Mouse (Mus musculus) embryonic facial prominence, embryonic 11.5 days (tissue): ENCODE measurements around the gene Katnbl1. TPM values are rescaled to one million over a fixed set of nuclear protein-coding genes. Genes with fewer than 3 reads are reported as not detected.

Source experiments
- ATAC-seq: fragments of 200-750 bp; cut with Nextera tagmentation; replicated peaks from 2 replicates; pipeline ENCODE4 v1.8.0; 2017; ENCODE audit warnings: low read depth; ENCODE audit not compliant: insufficient number of reproducible peaks, low FRiP score, low TSS enrichment
- DNase-seq: peaks from one replicate; pipeline ENCODE4 v3.0.0-alpha.2; 2015; ENCODE audit warnings: low spot score
- H3K27ac ChIP-seq: fragments of 300-500 bp; sonication (generic); replicated peaks from 2 replicates; pipeline ENCODE4 v1.5.1; 2014; ENCODE audit warnings: mild to moderate bottlenecking, low read depth, low read length, control low read depth
- H3K27me3 ChIP-seq: fragments of 300-500 bp; sonication (generic); 2 replicates; pipeline ENCODE4 v1.6.1; 2014; ENCODE audit warnings: mild to moderate bottlenecking, low read length, moderate library complexity, mixed read lengths; ENCODE audit not compliant: control insufficient read depth, insufficient read depth
- H3K36me3 ChIP-seq: fragments of 300-500 bp; sonication (generic); replicated peaks from 2 replicates; pipeline ENCODE4 v1.6.1; 2014; ENCODE audit warnings: low read depth, mild to moderate bottlenecking, low read length, moderate library complexity, mixed read lengths; ENCODE audit not compliant: control insufficient read depth, insufficient read depth
- H3K4me1 ChIP-seq: fragments of 300-500 bp; sonication (generic); 2 replicates; pipeline ENCODE4 v1.6.1; 2014; ENCODE audit warnings: low read length, mixed read lengths; ENCODE audit not compliant: control insufficient read depth, insufficient read depth
- H3K4me2 ChIP-seq: fragments of 300-500 bp; sonication (generic); 2 replicates; pipeline ENCODE4 v1.6.1; 2014; ENCODE audit warnings: low read depth, mild to moderate bottlenecking, control low read depth, low read length, moderate library complexity
- H3K4me3 ChIP-seq: fragments of 300-500 bp; sonication (generic); 2 replicates; pipeline ENCODE4 v1.5.1; 2014; ENCODE audit warnings: low read depth, low read length, control low read depth
- H3K9ac ChIP-seq: fragments of 300-500 bp; sonication (generic); replicated peaks from 2 replicates; pipeline ENCODE4 v1.6.1; 2014; ENCODE audit warnings: mild to moderate bottlenecking, control low read depth, low read length
- H3K9me3 ChIP-seq: fragments of 300-500 bp; sonication (generic); replicated peaks from 2 replicates; pipeline ENCODE4 v1.6.1; 2016; ENCODE audit warnings: mild to moderate bottlenecking, low read length, inconsistent platforms, mixed read lengths; ENCODE audit not compliant: control insufficient read depth
- WGBS: fragments of 180-500 bp; shearing (Covaris S2); extraction: QIAGEN DNeasy Blood & Tissue Kit; methylation state at CpG from one replicate; pipeline ENCODE4 v1.1.7; 2014; 5-methylcytosine and 5-hydroxymethylcytosine counted together
- polyA plus RNA-seq: library from polyadenylated mRNA; unstranded; fragments of >200 nt; fragmentation: Nextera tagmentation; extraction: Ambion mirVana; gene quantifications from 2 replicates; pipeline ENCODE4 v1.2.1, GENCODE M21; 2014

Gene Katnbl1
- polyA plus RNA-seq, 1 experiment from 2014 or later = 63.3 TPM

DNA sequence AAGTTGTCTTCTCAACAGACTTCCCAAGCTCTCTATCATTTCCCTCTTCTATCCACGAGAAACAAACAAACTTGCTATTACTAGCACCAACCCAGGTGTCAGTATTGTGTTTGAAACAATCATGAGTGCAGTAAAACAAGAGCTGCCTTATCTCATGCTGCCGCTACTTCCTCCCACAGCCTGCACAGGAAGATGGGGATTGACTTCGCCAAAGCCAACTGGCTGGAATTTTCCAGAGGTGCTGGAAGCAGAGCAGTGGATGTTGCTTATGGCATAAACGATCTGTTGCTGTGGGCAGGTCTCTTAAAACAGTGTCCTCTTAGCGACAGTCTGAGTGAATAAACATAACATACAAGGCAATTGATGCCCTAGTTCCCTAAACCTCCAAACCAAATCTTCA lies 4.4 kb upstream of the Katnbl1 start:
- Histone ChIP-seq H3K9ac (no peak overlapping the region), H3K27ac (no peak overlapping the region), H3K36me3 (no peaks in the 10 kb centered on the region), H3K9me3 (no peaks in the 10 kb centered on the region), H3K27me3 (no peaks in the 10 kb centered on the region), H3K4me1 (no peaks in the 10 kb centered on the region), H3K4me2 (no peak overlapping the region), H3K4me3 (no peak overlapping the region)
- 61% methylated on average over 5 of the region's 5 CpGs for WGBS
- DNase-seq (no peak), ATAC-seq (no peak)

- 49% methylated on average over 8 of the region's 8 CpGs for WGBS
- Histone ChIP-seq H3K9ac (peak overlapping the region; percentile 93), H3K27ac (no peak overlapping the region), H3K4me1 (no peaks in the 10 kb centered on the region), H3K9me3 (no peaks in the 10 kb centered on the region), H3K36me3 (no peaks in the 10 kb centered on the region), H3K4me3 (peak overlapping the region; percentile 68), H3K27me3 (no peaks in the 10 kb centered on the region), H3K4me2 (peak overlapping the region; percentile 53)
- ATAC-seq = no peak
- no peak for DNase-seq
These were observed 1.1 kb downstream of the Katnbl1 start for GRCm38 (mm10) chr2:112380131-112380530.

DNA sequence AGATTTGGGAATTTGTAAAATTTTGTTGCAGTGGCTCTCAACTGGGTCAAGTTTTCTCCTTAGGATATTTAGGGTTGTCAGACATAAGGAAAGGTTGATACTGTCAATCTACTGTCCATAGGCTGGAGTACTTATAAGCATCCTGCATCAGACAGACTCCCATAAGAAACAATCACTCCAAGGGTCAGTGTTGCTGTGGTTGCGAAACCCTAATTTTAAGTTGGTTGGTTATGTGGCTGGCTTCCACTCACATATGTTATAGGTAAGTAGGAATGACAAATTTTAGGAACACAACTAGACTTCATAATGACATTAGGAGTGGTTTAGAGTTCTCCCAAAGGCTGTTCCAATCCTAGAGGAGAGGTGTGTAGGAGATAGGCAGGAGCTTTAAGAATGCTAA lies 2.2 kb downstream of the Katnbl1 start:
- H3K4me1 ChIP-seq = no peaks in the 10 kb centered on the region
- no peak overlapping the region for H3K27ac ChIP-seq
- DNase-seq (no peak), ATAC-seq (no peak)
- 100% methylated on average over 1 of the region's 1 CpGs for WGBS
- no peak overlapping the region for H3K9ac ChIP-seq
- no peak overlapping the region for H3K4me2 ChIP-seq
- H3K4me3 ChIP-seq = no peak overlapping the region
- no peaks in the 10 kb centered on the region for H3K27me3 ChIP-seq
- no peaks in the 10 kb centered on the region for H3K9me3 ChIP-seq
- no peaks in the 10 kb centered on the region for H3K36me3 ChIP-seq

DNA sequence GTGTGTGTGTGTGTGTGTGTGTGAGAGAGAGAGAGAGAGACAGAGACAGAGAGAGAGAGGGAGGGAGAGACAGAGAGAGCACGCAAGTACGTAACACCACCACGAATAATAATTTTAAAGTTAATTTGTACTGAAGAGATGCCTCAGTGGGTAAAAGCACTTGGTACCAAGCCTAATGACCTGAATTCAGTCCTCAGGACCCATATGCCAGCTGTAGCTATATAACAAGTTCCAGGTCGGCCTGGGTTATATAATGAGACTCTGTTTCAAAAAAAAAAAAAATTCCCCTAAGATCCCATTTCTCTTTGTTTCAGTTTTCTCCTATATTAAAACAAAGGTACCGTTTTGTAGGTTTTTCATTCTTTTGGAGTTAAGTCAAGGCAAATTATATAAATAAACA lies 11.8 kb downstream of the Katnbl1 start:
- H3K9me3 ChIP-seq = no peaks in the 10 kb centered on the region
- DNase-seq = no peak
- 88% methylated on average over 5 of the region's 5 CpGs for WGBS
- no peaks in the 10 kb centered on the region for H3K27me3 ChIP-seq
- no peak overlapping the region for H3K4me2 ChIP-seq
- H3K4me3 ChIP-seq = no peak overlapping the region
- H3K27ac ChIP-seq = no peak overlapping the region
- no peaks in the 10 kb centered on the region for H3K36me3 ChIP-seq
- H3K4me1 ChIP-seq = no peaks in the 10 kb centered on the region
- no peak for ATAC-seq
- H3K9ac ChIP-seq = no peak overlapping the region

DNA sequence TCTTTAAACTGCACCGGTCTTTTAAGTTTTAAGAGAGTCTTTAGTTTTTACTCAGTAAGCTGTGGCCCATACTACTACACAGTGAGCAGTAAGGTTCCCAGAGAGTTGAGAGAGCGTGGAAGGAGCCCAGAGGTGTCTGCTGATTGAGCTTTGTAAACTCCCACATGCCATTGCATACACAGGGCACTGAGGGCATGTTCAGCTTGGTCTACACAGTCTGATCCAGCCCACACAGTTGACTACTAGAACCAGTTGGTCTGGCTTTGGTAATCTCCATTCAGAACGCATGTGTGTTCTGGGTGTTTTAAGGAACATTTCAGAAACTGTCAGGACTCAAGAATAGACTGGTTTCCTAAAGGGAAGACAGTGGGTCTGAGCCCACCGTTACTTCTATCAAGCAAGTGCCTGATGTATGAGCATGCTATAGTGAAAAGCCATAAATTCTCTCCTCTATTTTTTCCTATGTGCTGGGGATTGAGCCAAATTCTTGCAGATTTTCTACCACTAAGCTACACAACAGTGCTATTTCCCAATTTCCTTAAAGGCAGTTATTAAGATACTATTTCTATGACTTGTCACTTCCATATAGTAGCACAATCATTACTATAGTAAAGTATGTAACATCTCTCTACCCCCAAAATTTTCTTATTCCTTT lies 12.5 kb downstream of the Katnbl1 start:
- Histone ChIP-seq H3K27ac (no peak overlapping the region), H3K36me3 (no peaks in the 10 kb centered on the region), H3K4me2 (no peak overlapping the region), H3K27me3 (no peaks in the 10 kb centered on the region), H3K9ac (no peak overlapping the region), H3K9me3 (no peaks in the 10 kb centered on the region), H3K4me1 (no peaks in the 10 kb centered on the region), H3K4me3 (no peak overlapping the region)
- no peak for ATAC-seq
- 89% methylated on average over 4 of the region's 4 CpGs for WGBS
- no peak for DNase-seq

GRCm38 (mm10) chr2:112392689-112393088 lies 13.7 kb downstream of the Katnbl1 start:
- no peaks in the 10 kb centered on the region for H3K4me1 ChIP-seq
- 86% methylated on average over 1 of the region's 1 CpGs for WGBS
- no peak overlapping the region for H3K4me2 ChIP-seq
- H3K27me3 ChIP-seq = no peaks in the 10 kb centered on the region
- no peak overlapping the region for H3K27ac ChIP-seq
- no peak for DNase-seq
- no peaks in the 10 kb centered on the region for H3K36me3 ChIP-seq
- H3K4me3 ChIP-seq = no peak overlapping the region
- no peak overlapping the region for H3K9ac ChIP-seq
- H3K9me3 ChIP-seq = no peaks in the 10 kb centered on the region
- no peak for ATAC-seq

DNA sequence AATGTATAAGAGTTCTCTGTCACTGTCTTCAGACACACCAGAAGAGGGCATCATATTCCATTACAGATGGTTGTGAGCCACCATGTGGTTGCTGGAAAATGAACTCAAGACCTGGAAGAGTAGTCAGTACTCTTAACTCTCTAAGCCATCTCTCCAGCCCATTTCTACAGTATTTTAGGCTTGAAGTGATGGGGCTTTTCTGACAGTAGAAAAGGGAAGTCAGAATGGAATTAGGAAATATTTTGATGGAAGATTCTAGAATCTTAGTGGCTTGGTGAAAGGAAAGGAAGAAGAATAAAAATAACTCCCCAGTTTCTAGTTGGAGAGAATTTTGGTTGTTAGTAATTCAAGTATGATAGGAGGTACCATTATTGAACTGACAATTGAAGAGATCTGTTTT lies 14.9 kb downstream of the Katnbl1 start:
- Histone ChIP-seq H3K9me3 (no peaks in the 10 kb centered on the region), H3K4me2 (no peak overlapping the region), H3K4me1 (no peaks in the 10 kb centered on the region), H3K4me3 (no peak overlapping the region), H3K27me3 (no peaks in the 10 kb centered on the region), H3K36me3 (no peaks in the 10 kb centered on the region), H3K27ac (no peak overlapping the region), H3K9ac (no peak overlapping the region)
- ATAC-seq = no peak
- no peak for DNase-seq

- no peak overlapping the region for H3K4me3 ChIP-seq
- no peak overlapping the region for H3K4me2 ChIP-seq
- DNase-seq (no peak), ATAC-seq (no peak)
- H3K27me3 ChIP-seq = no peaks in the 10 kb centered on the region
- H3K36me3 ChIP-seq = no peaks in the 10 kb centered on the region
- no peak overlapping the region for H3K27ac ChIP-seq
- H3K4me1 ChIP-seq = no peaks in the 10 kb centered on the region
- H3K9ac ChIP-seq = no peak overlapping the region
- 63% methylated on average over 1 of the region's 1 CpGs for WGBS
- no peaks in the 10 kb centered on the region for H3K9me3 ChIP-seq
These were observed 17.6 kb downstream of the Katnbl1 start for GRCm38 (mm10) chr2:112396649-112397048.
